11 mouse cellular contexts compared by ENCODE assay signal in genomic region chr19:4298322-4299121, GRCm38 (mm10). TPM values are rescaled to one million over a fixed set of nuclear protein-coding genes. Genes with fewer than 3 reads are reported as not detected.
DNase-seq lines count a peak whose midpoint lies in the region; TF ChIP-seq lines count a peak whose summit lies in the region.
"Had no signal": no experiment of that assay in that cellular context is flagged by ENCODE, and none has a peak within 500 bp of the region (broad histone marks: within the 10 kb centered on the region; RNA-seq: fewer than 3 reads in every experiment).

No protein-coding gene starts in this region.

- H3K9me3 ChIP-seq in CH12.LX (replicated peaks; ENCODE audit: low read length), result no peaks in the 10 kb centered on the region

- H3K27me3 ChIP-seq in liver, adult 2 months (ENCODE audit: control insufficient read depth, insufficient read depth, low read length), result no peaks in the 10 kb centered on the region
- H3K27me3 ChIP-seq in CH12.LX (replicated peaks), result no peaks in the 10 kb centered on the region

- no peak for TF ChIP-seq POLR2A in liver, adult 2 months (IDR thresholded peaks at IDR 0.05; ENCODE audit: extremely low read depth, insufficient read depth, low read length)
- peak; percentile 14; the same call in 1 of the 2 replicates for TF ChIP-seq POLR2A in CH12.LX (IDR thresholded peaks at IDR 0.05; ENCODE audit: low read depth, low read length)
- TF ChIP-seq POLR2A in bone marrow macrophage, adult 2 months (IDR thresholded peaks at IDR 0.05; ENCODE audit: borderline replicate concordance, low read depth, low read length), result no peak

- TF ChIP-seq RAD21 in CH12.LX (IDR thresholded peaks at IDR 0.05; ENCODE audit: low read depth, low read length), result peak; percentile 23

- H3K27ac ChIP-seq in liver, adult 2 months (replicated peaks; ENCODE audit: insufficient read depth, low read depth, low read length), result no peak overlapping the region
- H3K27ac ChIP-seq in CH12.LX (ENCODE audit: insufficient read depth, low read depth) (peak overlapping the region; percentile 97), macrophage (peak overlapping the region; percentile 96)
- peak overlapping the region; percentile 97 for H3K27ac ChIP-seq in bone marrow macrophage, adult 2 months (ENCODE audit: insufficient read depth, low read depth, low read length)

- dilution Hi-C loops in CH12.LX (cut with MboI; ENCODE audit: extremely low pct_ligation_motif_present, extremely low pct_unique_long_range_greater_than_20kb, low sequenced_read_pairs), result no loop called here

- H3K4me3 ChIP-seq in liver, adult 2 months (ENCODE audit: insufficient read depth, low read depth, low read length), result no peak overlapping the region
- H3K4me3 ChIP-seq in CH12.LX (replicated peaks in 1 of 3; ENCODE audit: low read depth in 2 of 3, low read length in 2 of 3, poor library complexity in 1 of 3) (peak overlapping the region; percentile 21 to 28 (median 27)), macrophage (ENCODE audit: inconsistent target) (no peak overlapping the region)
- H3K4me3 ChIP-seq in bone marrow macrophage, adult 2 months (ENCODE audit: insufficient read depth, low read length), result no peak overlapping the region
- H3K4me3 ChIP-seq: erythroblast, embryonic 14.5 days; myocyte had no signal

- peak overlapping the region; percentile 92 for H3K4me2 ChIP-seq in CH12.LX (ENCODE audit: insufficient read depth, low read depth, poor library complexity, severe bottlenecking)

- no peak overlapping the region for H3K9ac ChIP-seq in liver, adult 2 months (ENCODE audit: low read depth, low read length)
- peak overlapping the region; percentile 18 for H3K9ac ChIP-seq in CH12.LX (ENCODE audit: insufficient read depth, low read depth)

- no peak for TF ChIP-seq EP300 in CH12.LX (IDR thresholded peaks at IDR 0.05; ENCODE audit: low read length)

- peaks cover 9% of the 10 kb centered on the region for H3K4me1 ChIP-seq in liver, adult 2 months (ENCODE audit: control insufficient read depth, insufficient read depth, low read length)
- peaks cover 59 to 95% of the 10 kb centered on the region in 2 experiments for H3K4me1 ChIP-seq in CH12.LX (ENCODE audit: control insufficient read depth in 1 of 2, insufficient read depth in 2 of 2)
- peaks cover 74% of the 10 kb centered on the region for H3K4me1 ChIP-seq in bone marrow macrophage, adult 2 months (ENCODE audit: control insufficient read depth, insufficient read depth, low read length)

- TF ChIP-seq CTCF in liver, adult 2 months (IDR thresholded peaks at IDR 0.05; ENCODE audit: low read depth, low read length), result 0 out of 2 replicates have a peak, but pooled peaks have one; percentile 1
- TF ChIP-seq CTCF in CH12.LX (conservative IDR thresholded peaks at IDR 0.05 in 1 of 2, IDR thresholded peaks at IDR 0.05 in 1 of 2; ENCODE audit: low read depth in 2 of 2, low read length in 2 of 2), result peak; percentile 9 to 57; a peak in 2 of 4 replicates
- TF ChIP-seq CTCF in bone marrow macrophage, adult 2 months (IDR thresholded peaks at IDR 0.05; ENCODE audit: low read depth, low read length), result no peak

- WGBS in liver, adult 2 months, result 83% methylated on average over 17 of the region's 17 CpGs
- 63% methylated on average over 15 of the region's 17 CpGs for WGBS in macrophage (ENCODE audit: missing documents)

- DNase-seq in liver, adult 2 months (ENCODE audit: extremely low read depth, low read depth, low spot score), result no peak
- DNase-seq in liver (no peak), CH12.LX (ENCODE audit: extremely low read depth) (no peak)
- no peak for DNase-seq in frontal cortex, postnatal 25 days (ENCODE audit: low spot score in 2 of 2)
- no peak for DNase-seq in kidney, postnatal 36 days
- DNase-seq: heart, postnatal 4 days; kidney, adult 8-10 months had no signal

- no peaks in the 10 kb centered on the region for H3K36me3 ChIP-seq in liver, adult 2 months (ENCODE audit: control insufficient read depth, insufficient read depth, low read length)
- peaks cover 31 to 70% of the 10 kb centered on the region in 2 experiments for H3K36me3 ChIP-seq in CH12.LX (replicated peaks in 1 of 2; ENCODE audit: control insufficient read depth in 1 of 2, insufficient read depth in 1 of 2, low read length in 1 of 2)
- no peaks in the 10 kb centered on the region for H3K36me3 ChIP-seq in macrophage (ENCODE audit: inconsistent target)

- in situ Hi-C loops in CH12.LX (cut with MboI; ENCODE audit: low pct_ligation_motif_present, low pct_unique_long_range_greater_than_20kb, low sequenced_read_pairs), result no loop called here

- H3K79me2 ChIP-seq in liver, adult 2 months (ENCODE audit: control insufficient read depth, insufficient read depth, low read length), result peaks cover 44% of the 10 kb centered on the region
- H3K79me2 ChIP-seq in CH12.LX (replicated peaks; ENCODE audit: control insufficient read depth, extremely low read depth, insufficient read depth, poor library complexity, severe bottlenecking), result peaks cover 97% of the 10 kb centered on the region
- H3K79me2 ChIP-seq in macrophage (ENCODE audit: inconsistent target), result peaks cover 100% of the 10 kb centered on the region

TF ChIP-seq in CH12.LX, 34 proteins besides CTCF, POLR2A, EP300 and RAD21:
- TF ChIP-seq CHD2 (IDR thresholded peaks at IDR 0.05; ENCODE audit: low read length), result no peak
- no peak for TF ChIP-seq TCF12 (IDR thresholded peaks at IDR 0.05; ENCODE audit: low read depth, low read length)
- TF ChIP-seq MXI1 (IDR thresholded peaks at IDR 0.05; ENCODE audit: low read depth, low read length), result no peak; the same call in 1 of the 2 replicates
- TF ChIP-seq IRF4 (IDR thresholded peaks at IDR 0.05; ENCODE audit: low read depth, low read length), result no peak
- TF ChIP-seq BHLHE40 (IDR thresholded peaks at IDR 0.05; ENCODE audit: low read depth, low read length), result peak; percentile 72
- TF ChIP-seq SIN3A (IDR thresholded peaks at IDR 0.05; ENCODE audit: low read length), result peak; percentile 48
- TF ChIP-seq E2F4 (IDR thresholded peaks at IDR 0.05; ENCODE audit: insufficient replicate concordance, low read depth, low read length), result no peak
- no peak for TF ChIP-seq ZMIZ1 (IDR thresholded peaks at IDR 0.05; ENCODE audit: low read depth, low read length)
- TF ChIP-seq ELF1 (IDR thresholded peaks at IDR 0.05; ENCODE audit: low read depth, low read length), result peak; percentile 73
- TF ChIP-seq JUN (IDR thresholded peaks at IDR 0.05; ENCODE audit: insufficient read depth, low read depth, low read length), result no peak
- TF ChIP-seq ZKSCAN1 (IDR thresholded peaks at IDR 0.05; ENCODE audit: borderline replicate concordance, low read depth, low read length), result no peak
- peak; percentile 79 for TF ChIP-seq ZNF384 (IDR thresholded peaks at IDR 0.05; ENCODE audit: low read depth, low read length)
- TF ChIP-seq MYC (IDR thresholded peaks at IDR 0.05; ENCODE audit: low read depth, low read length), result peak; percentile 36
- TF ChIP-seq KAT2A (IDR thresholded peaks at IDR 0.05; ENCODE audit: insufficient replicate concordance, low read length), result no peak

RNA-seq across cellular contexts. Expression of gene Grk2, which starts 7.5 kb away (rescaled TPM):
- total RNA-seq in liver, adult 2 months (2014; rRNA removed), result 11.3 and 16.4 TPM in 2 replicates
- polyA plus RNA-seq in liver, adult 2 months (2012; rRNA removed), result 23.4 and 30.3 TPM in 2 replicates
- total RNA-seq in CH12.LX (2012; rRNA removed), result 196 and 203 TPM in 2 replicates
- total RNA-seq in CH12.LX (2014; rRNA removed), result 118 and 119 TPM in 2 replicates
- polyA plus RNA-seq in CH12.LX (2012; ENCODE audit: insufficient read length, low read depth), result 191 and 193 TPM in 2 replicates
- 250 and 278 TPM in 2 replicates for polyA plus RNA-seq in bone marrow macrophage, adult 2 months (2012; ENCODE audit: insufficient read depth, insufficient read length, missing spikeins)
- total RNA-seq in macrophage (2018; cell fraction: chromatin; rRNA removed), result 100 to 1,000 TPM in 22 of 26 experiments, 10 to 100 TPM in 4; 41.9 to 659 (median 281) TPM
- 100 to 1,000 TPM; 101 to 237 (median 164) TPM for total RNA-seq in macrophage (2018; cell fraction: cytosol; rRNA removed)
- total RNA-seq in macrophage (2018; cell fraction: nucleus; rRNA removed), result 100 to 1,000 TPM in 22 of 26 experiments, 10 to 100 TPM in 4; 56.2 to 342 (median 204) TPM
- 131 to 143 TPM (median 139 TPM) in 3 replicates for polyA plus RNA-seq in macrophage (2018)

RNA-seq across cellular contexts. Expression of gene Ankrd13d, which starts 15.6 kb away (rescaled TPM):
- 0.40 and 0.46 TPM in 2 replicates for total RNA-seq in liver, adult 2 months (2014; rRNA removed)
- polyA plus RNA-seq in liver, adult 2 months (2012; rRNA removed), result 0.27 and 0.60 TPM in 2 replicates
- total RNA-seq in CH12.LX (2012; rRNA removed) (53.6 and 55.1 TPM in 2 replicates), CH12.LX (2014; rRNA removed) (3.8 and 5.6 TPM in 2 replicates)
- polyA plus RNA-seq in CH12.LX (2012; ENCODE audit: insufficient read length, low read depth) (13.2 and 17.3 TPM in 2 replicates), macrophage (2018) (3.2 to 8.1 TPM (median 5.6 TPM) in 3 replicates)
- 21.8 TPM in 2 replicates for polyA plus RNA-seq in bone marrow macrophage, adult 2 months (2012; ENCODE audit: insufficient read depth, insufficient read length, missing spikeins)
- total RNA-seq in macrophage (2018; cell fraction: chromatin; rRNA removed), result 10 to 100 TPM in 24 of 26 experiments, 1 to 10 TPM in 2; 4.3 to 65.5 (median 36.8) TPM
- total RNA-seq in macrophage (2018; cell fraction: cytosol; rRNA removed), result 10 to 100 TPM in 2 of 26 experiments, 1 to 10 TPM in 24; 3.6 to 10.8 (median 7.2) TPM
- 10 to 100 TPM in 20 of 26 experiments, 1 to 10 TPM in 6; 5.6 to 36.3 (median 20.3) TPM for total RNA-seq in macrophage (2018; cell fraction: nucleus; rRNA removed)

RNA-seq across cellular contexts. Expression of gene Ssh3, which starts 29.5 kb away (rescaled TPM):
- total RNA-seq in liver, adult 2 months (2014; rRNA removed), result 11.5 and 12.1 TPM in 2 replicates
- polyA plus RNA-seq in liver, adult 2 months (2012; rRNA removed), result 15.3 and 29.2 TPM in 2 replicates
- total RNA-seq in CH12.LX (2012; rRNA removed) (30.0 and 33.4 TPM in 2 replicates), CH12.LX (2014; rRNA removed) (5.6 and 6.9 TPM in 2 replicates)
- polyA plus RNA-seq in CH12.LX (2012; ENCODE audit: insufficient read length, low read depth) (12.3 and 13.2 TPM in 2 replicates), macrophage (2018) (32.6 to 83.1 TPM (median 36.6 TPM) in 3 replicates)
- polyA plus RNA-seq in bone marrow macrophage, adult 2 months (2012; ENCODE audit: insufficient read depth, insufficient read length, missing spikeins), result 84.2 and 87.6 TPM in 2 replicates
- total RNA-seq in macrophage (2018; cell fraction: chromatin; rRNA removed), result 100 to 1,000 TPM; 162 to 687 (median 390) TPM
- 10 to 100 TPM; 40.4 to 92.6 (median 62.0) TPM for total RNA-seq in macrophage (2018; cell fraction: cytosol; rRNA removed)
- total RNA-seq in macrophage (2018; cell fraction: nucleus; rRNA removed), result 100 to 1,000 TPM; 117 to 367 (median 243) TPM

Comparison
In these comparisons a context has a peak if more than half of its experiments do, and no peak if none do; other contexts are left out.
1. H3K4me3 ChIP-seq: peak in CH12.LX (3 of 3); none in liver, adult 2 months (single experiment), bone marrow macrophage, adult 2 months (single experiment) and macrophage (single experiment).